Mouse (Mus musculus) ES-E14 (cell line): Measurements from ENCODE around the gene Bco1. TPM values are rescaled to one million over a fixed set of nuclear protein-coding genes. Genes with fewer than 3 reads are reported as not detected.

Source experiments
- DNase-seq: peaks from one replicate; pipeline ENCODE4 v3.0.0-alpha.2; 2013; ENCODE audit warnings: low read depth, low spot score
- H3K27ac ChIP-seq: 2 replicates; pipeline ENCODE4 v1.5.1; 2012; ENCODE audit warnings: low read depth, mild to moderate bottlenecking, low read length, moderate library complexity, mixed read lengths; ENCODE audit not compliant: poor library complexity, insufficient read depth, severe bottlenecking
- H3K36me3 ChIP-seq: 2 replicates; pipeline ENCODE4 v1.6.1; 2012; ENCODE audit warnings: mild to moderate bottlenecking, low read length, moderate library complexity, mixed read lengths; ENCODE audit not compliant: control insufficient read depth, poor library complexity, insufficient read depth, severe bottlenecking
- H3K4me1 ChIP-seq, 2 experiments: fragments of 150-350 bp in 1 of 2; sonication (generic) in 1 of 2; 2 replicates each; pipeline ENCODE4 v1.6.1; 2012; ENCODE audit warnings: low read length in 2 of 2, mild to moderate bottlenecking in 1 of 2, mixed read lengths in 1 of 2; ENCODE audit not compliant: control insufficient read depth in 2 of 2, insufficient read depth in 2 of 2, poor library complexity in 1 of 2
- H3K4me3 ChIP-seq, 2 experiments: fragments of 150-350 bp in 1 of 2; sonication (generic) in 1 of 2; 2 replicates each; pipeline ENCODE4 v1.5.1; 2012; ENCODE audit warnings: low read length in 2 of 2, low read depth in 1 of 2, mild to moderate bottlenecking in 1 of 2, mixed read lengths in 1 of 2; ENCODE audit not compliant: insufficient read depth in 1 of 2, poor library complexity in 1 of 2, severe bottlenecking in 1 of 2
- H3K9ac ChIP-seq: 2 replicates; pipeline ENCODE4 v1.6.1; 2012; ENCODE audit warnings: low read depth, mild to moderate bottlenecking, low read length, mixed read lengths; ENCODE audit not compliant: poor library complexity, insufficient read depth, severe bottlenecking
- H3K9me3 ChIP-seq: fragments of 150-350 bp; sonication (generic); 2 replicates; pipeline ENCODE4 v1.6.1; 2012; ENCODE audit warnings: low read depth, mild to moderate bottlenecking, low read length; ENCODE audit not compliant: control insufficient read depth, insufficient read depth
- CHD2 ChIP-seq: IDR thresholded peaks from 2 replicates; pipeline ENCODE4 v1.6.1; 2014; ENCODE audit warnings: mild to moderate bottlenecking, low read depth, low read length, inconsistent platforms
- HCFC1 ChIP-seq: IDR thresholded peaks from 2 replicates; pipeline ENCODE4 v1.6.1; 2012; ENCODE audit warnings: low read length, inconsistent platforms, borderline replicate concordance; ENCODE audit not compliant: insufficient read depth
- MAFK ChIP-seq: IDR thresholded peaks from 2 replicates; pipeline ENCODE4 v1.6.1; 2014; ENCODE audit warnings: mild to moderate bottlenecking, low read depth, low read length, inconsistent platforms; ENCODE audit not compliant: insufficient read depth
- ZC3H11A ChIP-seq: IDR thresholded peaks from 2 replicates; pipeline ENCODE4 v1.6.1; 2012; ENCODE audit warnings: low read depth, mild to moderate bottlenecking, inconsistent platforms, low read length, borderline replicate concordance
- ZNF384 ChIP-seq: IDR thresholded peaks from 2 replicates; pipeline ENCODE4 v1.6.1; 2012; ENCODE audit warnings: low read depth, low read length, inconsistent platforms
- in situ Hi-C, 2 experiments: fragments of 600-800 bp; cut with MboI; formaldehyde crosslinking; loops; one replicate each; pipeline ENCODE4 v1.15.1; 2025; ENCODE audit warnings: low sequenced_read_pairs in 2 of 2, inconsistent platforms in 1 of 2; ENCODE audit not compliant: unreplicated experiment in 2 of 2
- total RNA-seq: library from RNA; depleted of rRNA; stranded (reverse); fragments of 300-350 nt; gene quantifications from 2 replicates; pipeline ENCODE4 v1.2.3, GENCODE M21; 2012

The Bco1 gene
- total RNA-seq, 1 experiment: 0.09 TPM

GRCm38 (mm10) chr8:117127063-117127462 lies 31.4 kb downstream of the Bco1 start:
- Histone ChIP-seq H3K27ac (no peak overlapping the region), H3K9ac (no peak overlapping the region), H3K4me3 (no peak overlapping the region), H3K4me1 (peaks cover 0 to 7% of the 10 kb centered on the region in 2 experiments; a peak in 1 of 4 replicates), H3K9me3 (no peaks in the 10 kb centered on the region), H3K36me3 (no peaks in the 10 kb centered on the region)
- in situ Hi-C loops: no loop called here
- no peak for DNase-seq
- peak; percentile 56; the same call in 1 of the 2 replicates for TF ChIP-seq MAFK
- TF ChIP-seq ZNF384: no peak

- Histone ChIP-seq H3K27ac (no peak overlapping the region), H3K4me1 (peaks cover 7 to 21% of the 10 kb centered on the region in 2 experiments; a peak in 3 of 4 replicates), H3K9ac (no peak overlapping the region), H3K4me3 (no peak overlapping the region), H3K36me3 (no peaks in the 10 kb centered on the region), H3K9me3 (no peaks in the 10 kb centered on the region)
- DNase-seq: no peak
- TF ChIP-seq MAFK (no peak), CHD2 (no peak), ZNF384 (no peak), HCFC1 (no peak), ZC3H11A (no peak)
- in situ Hi-C loops: no loop called here
Observed at GRCm38 (mm10) chr8:117133702-117134101, 38.0 kb downstream of the Bco1 start.

GRCm38 (mm10) chr8:117136351-117136750 lies 40.7 kb downstream of the Bco1 start:
- no peak overlapping the region for H3K9ac ChIP-seq
- H3K4me1 ChIP-seq: peaks cover 7 to 21% of the 10 kb centered on the region in 2 experiments; a peak in 3 of 4 replicates
- H3K27ac ChIP-seq: no peak overlapping the region
- no peak for TF ChIP-seq CHD2
- TF ChIP-seq ZC3H11A: no peak
- no peak for TF ChIP-seq ZNF384
- TF ChIP-seq MAFK: no peak
- no peak for TF ChIP-seq HCFC1
- peak; percentile 74 for DNase-seq
- in situ Hi-C loops: no loop called here
- no peaks in the 10 kb centered on the region for H3K36me3 ChIP-seq
- no peaks in the 10 kb centered on the region for H3K9me3 ChIP-seq
- no peak overlapping the region for H3K4me3 ChIP-seq

GRCm38 (mm10) chr8:117136763-117137162 lies 41.1 kb downstream of the Bco1 start:
- peaks cover 7 to 21% of the 10 kb centered on the region in 2 experiments; a peak in 3 of 4 replicates for H3K4me1 ChIP-seq
- no peaks in the 10 kb centered on the region for H3K9me3 ChIP-seq
- no peak overlapping the region for H3K4me3 ChIP-seq
- no peaks in the 10 kb centered on the region for H3K36me3 ChIP-seq
- H3K9ac ChIP-seq: no peak overlapping the region
- TF ChIP-seq ZNF384 (no peak), ZC3H11A (no peak), HCFC1 (no peak), CHD2 (no peak), MAFK (no peak)
- in situ Hi-C loops: no loop called here
- no peak for DNase-seq
- no peak overlapping the region for H3K27ac ChIP-seq

- no peak for DNase-seq
- no peak overlapping the region for H3K27ac ChIP-seq
- H3K36me3 ChIP-seq: no peaks in the 10 kb centered on the region
- in situ Hi-C loops: no loop called here
- no peak overlapping the region for H3K9ac ChIP-seq
- no peak overlapping the region for H3K4me3 ChIP-seq
- H3K9me3 ChIP-seq: no peaks in the 10 kb centered on the region
- H3K4me1 ChIP-seq: peaks cover 7 to 21% of the 10 kb centered on the region in 2 experiments; a peak in 3 of 4 replicates
- TF ChIP-seq HCFC1: no peak
- TF ChIP-seq ZC3H11A: no peak
- TF ChIP-seq CHD2: no peak
- no peak for TF ChIP-seq MAFK
- no peak for TF ChIP-seq ZNF384
Observed at GRCm38 (mm10) chr8:117137357-117137756, 41.7 kb downstream of the Bco1 start.
